Mouse (Mus musculus): Measurements from ENCODE around the gene Card19.

DNA sequence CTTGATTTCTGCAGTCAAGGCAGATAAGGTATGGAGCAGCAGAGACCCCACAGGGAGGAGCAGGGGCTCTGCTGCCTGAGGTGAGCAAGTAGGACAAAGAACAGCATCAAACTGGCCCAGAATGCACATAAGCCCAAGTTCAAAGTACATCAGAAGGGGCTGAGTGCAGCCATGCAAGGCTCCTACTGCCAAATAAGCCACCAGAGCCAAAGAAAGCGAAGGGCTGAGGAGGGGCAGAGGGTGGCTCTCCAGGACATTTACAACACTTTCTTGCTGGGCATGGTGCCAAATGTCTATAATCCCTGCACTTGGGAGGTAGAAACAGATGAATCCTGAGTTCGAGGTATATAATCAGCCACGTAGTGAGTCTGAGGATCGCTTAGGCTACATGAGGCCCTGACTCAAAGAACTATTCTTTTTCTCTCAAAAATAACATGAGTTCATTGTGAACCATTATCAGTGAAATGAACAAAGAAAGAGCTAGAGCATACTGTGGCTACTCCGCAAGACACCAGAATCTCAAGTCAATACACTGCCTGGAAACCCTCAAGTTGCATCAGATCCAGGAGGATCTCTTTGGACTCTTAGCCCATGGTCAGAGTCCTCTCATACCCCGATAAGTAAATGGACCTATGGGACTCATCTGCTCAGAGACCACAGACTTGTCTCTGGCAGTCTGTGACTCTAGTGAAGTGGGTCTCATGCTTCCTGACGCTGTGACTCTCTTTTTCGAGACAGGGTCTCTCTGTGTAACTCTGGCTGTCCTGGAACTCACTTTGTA, 18.1 kb upstream of the Card19 start:
- no peak for TF ChIP-seq POLR2A (IDR thresholded peaks at IDR 0.05; ENCODE audit: low read depth, low read length)
- TF ChIP-seq CTCF (IDR thresholded peaks at IDR 0.05; ENCODE audit: extremely low read depth, insufficient read depth, insufficient read length, insufficient replicate concordance): no peak
